Mouse (Mus musculus): ENCODE data around the gene C130026I21Rik. TPM values are rescaled to one million over a fixed set of nuclear protein-coding genes. Genes with fewer than 3 reads are reported as not detected.
"Not testable (repeated sequence)": the region's sequence is repeated elsewhere in the genome, so short reads cannot be mapped to it uniquely, and the experiment has no call there.

C130026I21Rik gene
- polyA plus RNA-seq, 1 experiment from 2014 or later, result 0.44 TPM

GRCm38 (mm10) chr1:85114666-85115402 is 155.5 kb downstream of the C130026I21Rik start:
- not testable (repeated sequence) for H3K36me3 ChIP-seq (ENCODE audit: control insufficient read depth, insufficient read depth, low read length); H3K27ac ChIP-seq (replicated peaks); H3K9ac ChIP-seq (ENCODE audit: low read length); DNase-seq (ENCODE audit: low spot score); H3K9me3 ChIP-seq (ENCODE audit: control insufficient read depth, low read length); ATAC-seq (ENCODE audit: low FRiP score, low TSS enrichment); H3K4me2 ChIP-seq (replicated peaks; ENCODE audit: low read depth); H3K4me3 ChIP-seq (ENCODE audit: low read depth, low read length); H3K4me1 ChIP-seq (replicated peaks; ENCODE audit: control insufficient read depth, insufficient read depth); H3K27me3 ChIP-seq (ENCODE audit: control insufficient read depth, insufficient read depth, low read length)
- WGBS, result 52% methylated on average over 6 of the region's 6 CpGs
- peak; percentile 30; the same call in 1 of the 2 replicates for TF ChIP-seq CTCF (IDR thresholded peaks at IDR 0.05; ENCODE audit: low read depth)

DNA sequence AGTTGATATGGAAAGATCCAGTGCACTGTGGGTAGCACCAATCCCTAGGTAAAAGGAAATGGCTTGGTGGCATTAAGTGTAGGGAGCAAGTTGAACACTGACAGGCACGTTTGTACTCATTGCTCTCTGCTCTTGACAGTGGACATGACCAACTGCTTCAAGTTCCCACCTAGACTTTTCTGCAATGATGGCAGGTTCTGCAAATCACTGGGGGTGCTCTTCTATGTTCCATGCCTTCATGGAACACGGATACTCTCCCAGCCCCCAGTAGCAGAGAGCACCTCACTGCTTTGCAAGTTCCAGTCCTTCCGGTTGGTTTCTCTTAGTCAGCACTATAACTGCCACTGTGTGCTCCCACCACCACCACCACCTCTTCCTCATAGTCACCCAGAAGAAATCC is 156.3 kb downstream of the C130026I21Rik start:
- not testable (repeated sequence) for H3K4me3 ChIP-seq (ENCODE audit: low read depth, low read length); H3K27me3 ChIP-seq (ENCODE audit: control insufficient read depth, insufficient read depth, low read length); H3K9me3 ChIP-seq (ENCODE audit: control insufficient read depth, low read length); H3K36me3 ChIP-seq (ENCODE audit: control insufficient read depth, insufficient read depth, low read length); H3K4me1 ChIP-seq (replicated peaks; ENCODE audit: control insufficient read depth, insufficient read depth); H3K9ac ChIP-seq (ENCODE audit: low read length); H3K4me2 ChIP-seq (replicated peaks; ENCODE audit: low read depth); H3K27ac ChIP-seq (replicated peaks); DNase-seq (ENCODE audit: low spot score)
- ATAC-seq (ENCODE audit: low FRiP score, low TSS enrichment), result peak; percentile 29; the same call in 1 of the 2 replicates
- 67% methylated on average over 3 of the region's 3 CpGs for WGBS

DNA sequence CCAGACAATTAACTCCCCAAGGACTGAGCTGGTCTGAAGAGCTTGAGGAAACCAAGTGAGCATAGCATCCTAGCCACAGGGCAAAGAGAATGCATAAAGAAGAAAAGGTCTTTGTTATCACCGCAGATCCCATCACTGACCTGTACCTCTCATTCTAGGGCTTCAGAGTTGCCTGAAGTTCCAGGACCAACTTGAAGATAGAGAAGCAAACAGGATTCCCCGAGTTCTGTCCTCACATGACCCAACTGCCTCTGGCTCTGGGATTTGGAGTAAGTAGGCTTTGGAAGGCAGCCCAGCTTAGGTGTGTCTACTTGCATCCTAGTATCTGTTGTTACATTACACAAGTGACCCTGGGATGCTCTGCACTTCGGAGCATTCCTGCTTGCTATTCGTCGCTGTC is 157.5 kb downstream of the C130026I21Rik start:
- H3K9ac ChIP-seq (ENCODE audit: low read length); DNase-seq (ENCODE audit: low spot score); ATAC-seq (ENCODE audit: low FRiP score, low TSS enrichment); H3K27me3 ChIP-seq (ENCODE audit: control insufficient read depth, insufficient read depth, low read length); H3K9me3 ChIP-seq (ENCODE audit: control insufficient read depth, low read length); H3K4me2 ChIP-seq (replicated peaks; ENCODE audit: low read depth); H3K4me1 ChIP-seq (replicated peaks; ENCODE audit: control insufficient read depth, insufficient read depth); H3K36me3 ChIP-seq (ENCODE audit: control insufficient read depth, insufficient read depth, low read length); H3K27ac ChIP-seq (replicated peaks); H3K4me3 ChIP-seq (ENCODE audit: low read depth, low read length): not testable (repeated sequence)
- 62% methylated on average over 2 of the region's 5 CpGs for WGBS

GRCm38 (mm10) chr1:85112266-85112665 is 158.1 kb downstream of the C130026I21Rik start:
- ATAC-seq (ENCODE audit: low FRiP score, low TSS enrichment), result not testable (repeated sequence)

GRCm38 (mm10) chr1:85111572-85111971 is 158.8 kb downstream of the C130026I21Rik start:
- H3K9ac ChIP-seq (ENCODE audit: low read length); ATAC-seq (ENCODE audit: low FRiP score, low TSS enrichment); H3K27me3 ChIP-seq (ENCODE audit: control insufficient read depth, insufficient read depth, low read length); H3K4me1 ChIP-seq (replicated peaks; ENCODE audit: control insufficient read depth, insufficient read depth); H3K4me2 ChIP-seq (replicated peaks; ENCODE audit: low read depth); H3K36me3 ChIP-seq (ENCODE audit: control insufficient read depth, insufficient read depth, low read length); H3K27ac ChIP-seq (replicated peaks); H3K9me3 ChIP-seq (ENCODE audit: control insufficient read depth, low read length); H3K4me3 ChIP-seq (ENCODE audit: low read depth, low read length): not testable (repeated sequence)
- DNase-seq (ENCODE audit: low spot score), result peak; percentile 12
- WGBS, result 67% methylated on average over 9 of the region's 10 CpGs

More at GRCm38 (mm10) chr1:85112266-85112665, 158.1 kb downstream of the C130026I21Rik start:
- H3K4me3 ChIP-seq (ENCODE audit: low read depth, low read length); H3K9me3 ChIP-seq (ENCODE audit: control insufficient read depth, low read length); H3K4me2 ChIP-seq (replicated peaks; ENCODE audit: low read depth); H3K4me1 ChIP-seq (replicated peaks; ENCODE audit: control insufficient read depth, insufficient read depth); H3K36me3 ChIP-seq (ENCODE audit: control insufficient read depth, insufficient read depth, low read length); H3K27me3 ChIP-seq (ENCODE audit: control insufficient read depth, insufficient read depth, low read length); H3K9ac ChIP-seq (ENCODE audit: low read length); DNase-seq (ENCODE audit: low spot score); H3K27ac ChIP-seq (replicated peaks): not testable (repeated sequence)
- WGBS, result 88% methylated on average over 7 of the region's 7 CpGs

DNA sequence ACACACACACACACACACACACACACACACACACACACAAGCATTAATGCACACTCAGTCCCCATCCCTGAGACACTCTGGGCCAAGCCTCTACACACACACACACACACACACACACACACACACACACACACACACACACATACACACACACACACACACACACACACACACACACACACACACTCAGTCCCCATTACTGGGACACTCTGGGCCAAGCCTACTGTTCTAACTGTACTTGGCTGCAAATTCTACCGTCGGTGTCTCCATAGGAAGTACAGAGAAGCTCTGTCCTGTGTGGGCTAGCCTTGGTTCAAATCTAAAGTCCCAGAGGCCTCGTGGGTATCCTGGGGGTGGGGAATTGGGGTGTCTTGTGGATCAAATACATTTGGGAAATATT is 159.5 kb downstream of the C130026I21Rik start:
- H3K27me3 ChIP-seq (ENCODE audit: control insufficient read depth, insufficient read depth, low read length); H3K9ac ChIP-seq (ENCODE audit: low read length); H3K9me3 ChIP-seq (ENCODE audit: control insufficient read depth, low read length); H3K4me3 ChIP-seq (ENCODE audit: low read depth, low read length); H3K4me1 ChIP-seq (replicated peaks; ENCODE audit: control insufficient read depth, insufficient read depth); ATAC-seq (ENCODE audit: low FRiP score, low TSS enrichment); H3K4me2 ChIP-seq (replicated peaks; ENCODE audit: low read depth); H3K27ac ChIP-seq (replicated peaks); H3K36me3 ChIP-seq (ENCODE audit: control insufficient read depth, insufficient read depth, low read length); DNase-seq (ENCODE audit: low spot score): not testable (repeated sequence)
- 82% methylated on average over 2 of the region's 3 CpGs for WGBS

GRCm38 (mm10) chr1:85109753-85110152 is 160.6 kb downstream of the C130026I21Rik start, which contains the start of gene A530032D15Rik:
A530032D15Rik (minus strand) TSS chr1:85109853.
- not testable (repeated sequence) for H3K27me3 ChIP-seq (ENCODE audit: control insufficient read depth, insufficient read depth, low read length); H3K4me1 ChIP-seq (replicated peaks; ENCODE audit: control insufficient read depth, insufficient read depth); H3K9ac ChIP-seq (ENCODE audit: low read length); H3K9me3 ChIP-seq (ENCODE audit: control insufficient read depth, low read length); H3K4me2 ChIP-seq (replicated peaks; ENCODE audit: low read depth); DNase-seq (ENCODE audit: low spot score); H3K27ac ChIP-seq (replicated peaks); H3K4me3 ChIP-seq (ENCODE audit: low read depth, low read length); H3K36me3 ChIP-seq (ENCODE audit: control insufficient read depth, insufficient read depth, low read length); ATAC-seq (ENCODE audit: low FRiP score, low TSS enrichment)
- whole genome bisulfite sequencing, result no CpG with 5 or more reads among the region's 7 CpGs

- H3K4me3 ChIP-seq (ENCODE audit: low read depth, low read length); H3K9me3 ChIP-seq (ENCODE audit: control insufficient read depth, low read length); H3K27me3 ChIP-seq (ENCODE audit: control insufficient read depth, insufficient read depth, low read length); DNase-seq (ENCODE audit: low spot score); H3K4me1 ChIP-seq (replicated peaks; ENCODE audit: control insufficient read depth, insufficient read depth); H3K9ac ChIP-seq (ENCODE audit: low read length); H3K36me3 ChIP-seq (ENCODE audit: control insufficient read depth, insufficient read depth, low read length); H3K27ac ChIP-seq (replicated peaks); ATAC-seq (ENCODE audit: low FRiP score, low TSS enrichment); H3K4me2 ChIP-seq (replicated peaks; ENCODE audit: low read depth): not testable (repeated sequence)
- 63% methylated on average over 5 of the region's 6 CpGs for WGBS
These were observed 164.4 kb downstream of the C130026I21Rik start for GRCm38 (mm10) chr1:85106013-85106412.

GRCm38 (mm10) chr1:85105336-85105735 is 165.0 kb downstream of the C130026I21Rik start:
- 80% methylated on average over 4 of the region's 4 CpGs for WGBS
- H3K4me1 ChIP-seq (replicated peaks; ENCODE audit: control insufficient read depth, insufficient read depth); H3K27me3 ChIP-seq (ENCODE audit: control insufficient read depth, insufficient read depth, low read length); H3K4me3 ChIP-seq (ENCODE audit: low read depth, low read length); H3K27ac ChIP-seq (replicated peaks); H3K4me2 ChIP-seq (replicated peaks; ENCODE audit: low read depth); H3K9me3 ChIP-seq (ENCODE audit: control insufficient read depth, low read length); H3K9ac ChIP-seq (ENCODE audit: low read length); H3K36me3 ChIP-seq (ENCODE audit: control insufficient read depth, insufficient read depth, low read length); DNase-seq (ENCODE audit: low spot score); ATAC-seq (ENCODE audit: low FRiP score, low TSS enrichment): not testable (repeated sequence)

Measured in stomach, postnatal 0 days (tissue).